Mouse (Mus musculus) lung, postnatal 0 days (tissue): ENCODE measurements around the gene Cx3cl1.

Source experiments
- CTCF ChIP-seq: IDR thresholded peaks from 2 replicates; pipeline ENCODE4 v1.5.1; 2016; ENCODE audit warnings: antibody characterized with exemption, mild to moderate bottlenecking
- EP300 ChIP-seq: IDR thresholded peaks from 2 replicates; pipeline ENCODE4 v1.6.1; 2016; ENCODE audit warnings: antibody characterized with exemption, mild to moderate bottlenecking, control low read depth

DNA sequence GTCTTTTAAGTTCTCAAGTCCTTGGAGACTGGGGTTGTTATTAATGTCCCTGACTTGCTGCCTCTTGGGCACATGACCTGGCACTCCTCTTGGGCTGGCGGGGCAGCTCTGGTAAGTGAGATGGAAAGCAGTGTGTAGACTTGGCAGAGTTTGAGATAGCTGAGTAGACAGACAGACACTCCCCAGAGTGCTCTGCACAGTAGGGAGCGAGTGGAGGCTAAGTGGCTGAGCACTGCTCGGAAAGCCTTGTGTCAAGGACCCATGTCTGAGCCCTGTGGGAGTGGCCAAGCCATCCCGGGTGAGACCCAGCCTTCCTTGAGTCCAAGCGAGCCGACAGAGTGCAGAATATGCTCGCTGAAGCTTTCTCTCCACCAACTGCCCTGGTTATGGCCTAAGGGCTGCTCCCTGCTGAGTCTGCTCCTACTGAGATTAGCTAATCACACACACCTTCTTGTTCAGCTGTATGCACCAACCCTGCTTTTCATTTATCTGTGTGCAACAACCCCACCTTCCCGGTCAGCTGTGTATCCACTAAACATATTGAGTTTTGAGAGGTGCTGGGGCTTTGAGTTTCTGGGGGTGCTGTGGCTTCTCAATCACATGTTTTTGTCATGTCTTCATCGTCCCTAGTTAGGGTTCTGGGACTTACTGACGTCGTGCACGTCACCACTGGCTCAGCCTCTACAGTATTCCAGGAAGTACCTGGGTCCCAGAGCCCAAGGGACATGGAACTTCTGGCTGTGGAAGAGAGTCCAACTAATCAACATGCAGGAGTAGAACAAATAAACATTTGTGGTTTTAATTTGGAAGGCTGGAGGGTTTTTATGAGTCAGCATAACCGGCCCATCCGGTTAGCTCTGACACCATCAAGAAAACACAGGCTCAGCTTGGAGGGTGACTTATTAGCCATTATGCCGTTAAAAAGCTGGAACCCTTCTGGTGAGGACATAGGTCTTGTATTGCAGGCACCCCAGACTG is 16.0 kb downstream of the Cx3cl1 start:
- TF ChIP-seq CTCF, result no peak
- TF ChIP-seq EP300, result peak; percentile 61
